Mouse (Mus musculus) spleen, adult 2 months (tissue): ENCODE measurements around the gene Plcg2. TPM values are rescaled to one million over a fixed set of nuclear protein-coding genes. Genes with fewer than 3 reads are reported as not detected.
A peak's percentile ranks its signal among the peaks of the same experiment; 100 is the strongest.

Experiments
- DNase-seq, 2 experiments: peaks; one replicate each; pipeline versions ENCODE4 v3.0.0 to v3.0.0-alpha.2; 2012 to 2021; ENCODE audit warnings: low spot score in 2 of 2, low read depth in 1 of 2
- H3K27ac ChIP-seq: fragments of 200-500 bp; 2 replicates; pipeline ENCODE4 v1.5.1; 2012; ENCODE audit warnings: low read length, inconsistent platforms; ENCODE audit not compliant: insufficient read depth
- H3K27me3 ChIP-seq: fragments of 200-500 bp; 2 replicates; pipeline ENCODE4 v1.6.1; 2012; ENCODE audit warnings: mild to moderate bottlenecking, moderate library complexity, low read length, inconsistent platforms; ENCODE audit not compliant: control insufficient read depth, insufficient read depth
- H3K36me3 ChIP-seq: fragments of 200-500 bp; 2 replicates; pipeline ENCODE4 v1.6.1; 2012; ENCODE audit warnings: mild to moderate bottlenecking, low read length, inconsistent platforms; ENCODE audit not compliant: control insufficient read depth, insufficient read depth
- H3K4me1 ChIP-seq: fragments of 200-500 bp; 2 replicates; pipeline ENCODE4 v1.6.1; 2011; ENCODE audit warnings: inconsistent platforms; ENCODE audit not compliant: control insufficient read depth, insufficient read depth, insufficient read length
- H3K4me3 ChIP-seq: fragments of 200-500 bp; 2 replicates; pipeline ENCODE4 v1.5.1; 2011; ENCODE audit warnings: mild to moderate bottlenecking, inconsistent platforms; ENCODE audit not compliant: insufficient read depth, insufficient read length; ENCODE audit errors: extremely low read depth
- CTCF ChIP-seq: fragments of 200-500 bp; IDR thresholded peaks from 2 replicates; pipeline ENCODE4 v1.5.1; 2011; ENCODE audit warnings: mild to moderate bottlenecking, inconsistent platforms; ENCODE audit not compliant: insufficient read depth, insufficient read length, insufficient replicate concordance; ENCODE audit errors: extremely low read depth
- POLR2A ChIP-seq: fragments of 200-500 bp; IDR thresholded peaks from 2 replicates; pipeline ENCODE4 v1.6.1; 2011; ENCODE audit warnings: low read depth, low read length, inconsistent platforms
- WGBS: fragments of 180-500 bp; shearing (Covaris S2); methylation state at CpG from one replicate; pipeline ENCODE4 v1.1.7; 2018; 5-methylcytosine and 5-hydroxymethylcytosine counted together
- polyA plus RNA-seq: library from polyadenylated mRNA; depleted of rRNA; stranded (reverse); fragments of >200 nt; gene quantifications from 2 replicates; pipeline ENCODE4 v1.2.3, GENCODE M21; 2012

The Plcg2 gene
- polyA plus RNA-seq, 1 experiment = 51.1 TPM

DNA sequence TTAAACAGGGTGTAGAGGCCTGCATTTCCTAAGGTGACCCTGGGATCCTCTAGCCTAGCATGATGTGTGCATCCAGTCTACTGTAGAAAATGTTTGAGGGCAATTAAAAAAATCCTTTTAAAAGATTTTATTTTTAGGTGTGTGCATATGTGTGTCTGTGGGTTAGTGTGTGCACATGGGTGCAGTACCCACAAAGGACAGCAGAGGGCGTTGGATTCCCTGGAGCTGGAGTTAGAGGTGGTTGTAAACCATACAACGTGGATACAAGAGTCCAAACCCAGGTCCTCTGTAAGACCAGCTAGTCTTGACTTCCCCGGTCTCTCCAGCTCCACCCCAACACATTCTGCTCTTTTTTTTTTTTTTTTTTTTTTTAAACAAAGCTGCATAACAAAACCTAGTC is 139.4 kb downstream of the Plcg2 start:
- WGBS = 72% methylated on average over 3 of the region's 3 CpGs
- Histone ChIP-seq H3K4me1 (no peaks in the 10 kb centered on the region), H3K27me3 (no peaks in the 10 kb centered on the region), H3K36me3 (peaks cover 23% of the 10 kb centered on the region), H3K4me3 (no peak overlapping the region), H3K27ac (no peak overlapping the region)
- no peak for TF ChIP-seq CTCF
- no peak for DNase-seq

DNA sequence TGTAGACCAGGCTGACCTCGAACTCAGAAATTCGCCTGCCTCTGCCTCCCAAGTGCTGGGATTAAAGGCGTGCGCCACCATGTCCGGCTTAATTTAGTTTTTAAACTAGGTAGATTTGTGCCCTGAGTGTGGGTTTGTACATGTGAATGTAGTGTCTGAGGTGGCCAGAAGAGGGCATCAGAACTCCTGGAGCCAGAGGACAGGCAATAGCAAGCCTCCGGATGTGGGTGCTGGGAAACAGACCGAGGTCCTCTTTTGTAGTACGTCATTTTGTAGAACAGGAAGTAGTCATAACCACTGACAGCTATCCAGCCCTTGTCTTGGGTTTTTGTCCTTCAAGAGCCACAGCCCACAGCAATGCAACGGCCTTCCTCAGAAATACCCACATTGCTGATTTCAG is 141.5 kb downstream of the Plcg2 start:
- Histone ChIP-seq H3K36me3 (peaks cover 15% of the 10 kb centered on the region), H3K27me3 (no peaks in the 10 kb centered on the region), H3K4me3 (no peak overlapping the region), H3K4me1 (no peaks in the 10 kb centered on the region), H3K27ac (no peak overlapping the region)
- no peak for TF ChIP-seq CTCF
- TF ChIP-seq POLR2A = no peak
- DNase-seq = no peak
- 72% methylated on average over 9 of the region's 9 CpGs for WGBS

DNA sequence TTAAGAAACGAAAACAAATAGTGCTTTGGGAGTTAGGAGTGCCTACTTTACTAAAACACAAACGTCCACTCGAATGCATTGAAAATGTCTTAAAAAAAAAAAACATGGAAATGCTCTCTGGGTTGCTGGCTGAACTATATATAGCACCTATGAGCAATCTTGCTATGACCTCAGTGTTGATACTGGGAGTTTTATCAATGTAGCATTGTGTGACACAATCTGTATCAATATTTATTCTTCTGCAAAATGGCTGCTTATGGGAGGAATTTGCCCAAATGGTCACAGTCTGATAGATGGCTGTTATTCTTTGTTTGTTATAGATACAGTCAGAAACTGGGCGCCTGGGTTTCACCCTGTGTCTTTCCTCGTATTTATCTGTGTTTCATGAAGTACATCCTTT is 147.4 kb downstream of the Plcg2 start:
- Histone ChIP-seq H3K4me3 (no peak overlapping the region), H3K27me3 (no peaks in the 10 kb centered on the region), H3K27ac (no peak overlapping the region), H3K4me1 (no peaks in the 10 kb centered on the region), H3K36me3 (no peaks in the 10 kb centered on the region)
- no peak for TF ChIP-seq CTCF
- DNase-seq = no peak
- WGBS = 68% methylated on average over 5 of the region's 5 CpGs

DNA sequence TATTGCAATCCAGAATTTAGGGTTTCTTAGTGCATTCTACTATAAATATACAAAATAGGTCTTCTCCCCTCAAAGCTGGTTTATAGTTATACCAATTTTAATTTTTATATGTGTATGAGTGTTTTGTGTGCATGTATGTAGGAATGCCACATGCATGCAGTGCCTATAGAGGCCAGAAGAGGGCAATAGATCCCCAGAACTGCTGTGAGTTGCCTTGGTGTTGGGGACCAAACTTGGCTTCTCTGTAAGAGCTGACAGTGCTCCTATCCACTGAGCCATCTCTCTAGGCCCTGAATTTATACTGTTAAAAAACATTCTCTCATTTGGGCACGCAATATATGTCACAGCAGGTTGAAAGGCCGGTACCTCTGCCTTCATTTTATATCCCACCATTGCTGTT is 147.9 kb downstream of the Plcg2 start:
- 64% methylated on average over 2 of the region's 2 CpGs for WGBS
- H3K4me3 ChIP-seq = no peak overlapping the region
- no peaks in the 10 kb centered on the region for H3K27me3 ChIP-seq
- TF ChIP-seq CTCF (peak; percentile 13; the same call in 1 of the 2 replicates), POLR2A (no peak)
- H3K27ac ChIP-seq = no peak overlapping the region
- H3K4me1 ChIP-seq = no peaks in the 10 kb centered on the region
- no peaks in the 10 kb centered on the region for H3K36me3 ChIP-seq
- peak in 1 of 2 experiments; percentile 16 for DNase-seq

DNA sequence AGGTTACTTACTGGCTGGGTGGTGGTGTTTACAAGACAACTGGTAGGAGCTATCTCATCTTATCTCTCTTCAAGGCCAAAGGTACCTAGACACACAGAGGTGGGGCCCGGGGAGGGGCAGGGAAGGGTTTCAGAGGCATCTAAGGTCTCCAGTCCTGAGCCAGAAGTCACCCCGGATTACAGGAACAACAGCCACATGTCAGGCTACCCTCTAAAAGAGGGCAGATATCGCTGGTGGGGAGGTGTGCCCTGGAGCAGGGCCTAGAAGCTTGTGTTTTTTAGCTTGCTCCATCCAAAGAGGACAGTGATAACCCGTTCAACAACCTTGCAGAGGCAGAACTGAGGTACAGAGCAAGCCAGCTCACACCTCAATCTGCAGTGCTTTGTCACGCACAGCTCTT is 148.3 kb downstream of the Plcg2 start:
- H3K36me3 ChIP-seq = no peaks in the 10 kb centered on the region
- H3K4me3 ChIP-seq = no peak overlapping the region
- H3K27ac ChIP-seq = no peak overlapping the region
- no peaks in the 10 kb centered on the region for H3K27me3 ChIP-seq
- no peak for DNase-seq
- no peaks in the 10 kb centered on the region for H3K4me1 ChIP-seq
- 78% methylated on average over 5 of the region's 5 CpGs for WGBS
- TF ChIP-seq CTCF (no peak), POLR2A (no peak)

DNA sequence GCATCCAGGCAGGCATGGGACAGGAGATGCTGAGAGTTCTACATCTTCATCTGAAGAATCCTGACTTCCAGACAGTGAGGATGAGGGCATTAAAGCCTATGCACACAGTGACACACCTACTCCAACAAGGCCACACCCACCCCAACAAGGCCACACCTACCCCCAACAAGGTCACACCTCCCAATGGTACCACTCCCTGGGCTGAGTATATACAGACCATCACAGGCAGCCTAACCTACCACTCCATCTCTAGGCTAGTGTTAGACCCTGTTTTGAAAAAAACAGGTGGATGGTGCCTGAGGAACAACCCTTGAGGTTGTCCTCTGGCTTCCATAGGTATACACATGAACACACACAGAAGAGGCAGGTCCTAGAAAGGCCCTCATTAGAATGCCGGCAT is 154.2 kb downstream of the Plcg2 start:
- no peaks in the 10 kb centered on the region for H3K4me1 ChIP-seq
- no peak for TF ChIP-seq POLR2A
- TF ChIP-seq CTCF = no peak
- no peaks in the 10 kb centered on the region for H3K36me3 ChIP-seq
- H3K27me3 ChIP-seq = no peaks in the 10 kb centered on the region
- no peak for DNase-seq
- WGBS = 100% methylated on average over 1 of the region's 1 CpGs
- H3K4me3 ChIP-seq = no peak overlapping the region
- no peak overlapping the region for H3K27ac ChIP-seq

DNA sequence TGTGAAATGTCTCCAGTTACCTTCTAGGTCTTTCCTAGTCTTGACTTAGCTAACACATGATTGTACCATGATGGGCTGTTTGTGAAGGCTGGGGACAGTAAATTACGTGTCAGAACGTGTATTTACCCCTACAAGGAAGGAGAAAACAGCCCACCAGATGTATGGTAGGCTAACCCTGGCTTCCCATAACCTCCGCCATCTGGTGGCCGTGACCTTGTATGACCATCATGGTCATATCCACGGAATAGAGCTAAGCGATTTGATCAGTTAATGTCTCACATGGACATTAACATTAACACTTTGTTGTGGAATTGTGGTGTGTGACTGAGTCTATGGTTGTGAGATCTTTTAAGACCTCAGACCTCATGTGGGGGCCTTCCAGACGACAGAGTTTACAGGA is 160.9 kb downstream of the Plcg2 start:
- Histone ChIP-seq H3K4me3 (no peak overlapping the region), H3K36me3 (no peaks in the 10 kb centered on the region; the same call in 1 of the 2 replicates), H3K27ac (no peak overlapping the region), H3K27me3 (no peaks in the 10 kb centered on the region), H3K4me1 (no peaks in the 10 kb centered on the region)
- 62% methylated on average over 7 of the region's 7 CpGs for WGBS
- no peak for TF ChIP-seq POLR2A
- TF ChIP-seq CTCF = no peak
- DNase-seq = no peak
